Mouse (Mus musculus) spleen, adult 18-20 months (tissue): ENCODE data around the gene Bicral.

ENCODE experiments used
- DNase-seq, 2 experiments: peaks; one replicate each; pipeline ENCODE4 v3.0.0; 2022; ENCODE audit warnings: mixed read lengths in 2 of 2

The Bicral gene

DNA sequence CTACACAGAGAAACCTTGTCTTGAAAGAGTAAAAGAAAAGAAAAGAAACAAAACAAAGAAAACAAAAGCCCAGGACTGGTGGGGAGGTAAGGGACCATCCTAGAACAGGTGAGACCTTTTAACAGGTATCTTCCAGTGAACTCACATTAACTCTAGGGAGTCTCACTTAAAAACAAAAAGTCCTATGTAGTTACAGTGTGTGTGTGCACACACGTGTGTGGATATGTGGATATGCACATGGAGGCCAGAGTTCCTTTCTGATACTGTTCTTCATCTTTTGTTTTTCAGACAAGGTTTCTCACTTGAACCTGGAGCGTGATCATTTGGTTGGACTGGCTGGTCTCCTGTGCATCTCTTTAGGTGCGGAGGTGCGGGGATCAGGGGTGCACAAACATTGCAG lies 107.7 kb downstream of the Bicral start:
- no peak for DNase-seq

DNA sequence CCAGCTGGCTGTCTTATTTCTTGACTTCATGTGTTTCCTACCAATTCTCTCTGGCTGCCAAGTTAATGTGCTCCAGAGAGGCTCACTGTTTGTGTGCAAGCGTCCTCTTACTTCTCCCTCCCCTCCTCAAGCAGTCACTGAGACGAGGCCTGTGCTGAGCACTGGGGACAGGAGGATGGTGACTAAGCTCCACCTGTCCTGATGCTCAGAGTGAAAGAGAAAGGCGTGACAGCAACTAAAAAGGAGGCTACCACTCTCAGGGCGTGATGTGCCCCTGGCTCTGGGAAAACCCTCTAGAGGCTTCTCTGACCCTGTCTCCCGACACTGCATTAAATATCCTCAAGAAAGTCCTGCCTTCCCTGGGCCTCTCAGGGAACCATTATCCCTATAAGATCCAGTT lies 109.0 kb downstream of the Bicral start:
- DNase-seq = no peak
